Mouse (Mus musculus) stomach, postnatal 0 days (tissue): ENCODE measurements at regions not wholly inside any gene's neighbourhood (a gene's known extent, or its start where the extent isn't known, plus 50 kb on each side); places are given as distances from the start of the nearest gene placed in this dataset.

Experiments
- ATAC-seq: fragments of 200-750 bp; cut with Nextera tagmentation; 2 replicates; pipeline ENCODE4 v1.8.0; 2017; ENCODE audit not compliant: low FRiP score, low TSS enrichment
- DNase-seq: peaks from one replicate; pipeline ENCODE4 v3.0.0-alpha.2; 2016; ENCODE audit warnings: low spot score
- H3K27ac ChIP-seq: fragments of 300-500 bp; sonication (generic); replicated peaks from 2 replicates; pipeline ENCODE4 v1.5.1; 2014; ENCODE audit warnings: mild to moderate bottlenecking, control low read depth
- H3K27me3 ChIP-seq: fragments of 300-500 bp; sonication (generic); 2 replicates; pipeline ENCODE4 v1.6.1; 2014; ENCODE audit warnings: low read length; ENCODE audit not compliant: control insufficient read depth, insufficient read depth
- H3K36me3 ChIP-seq: fragments of 300-500 bp; sonication (generic); 2 replicates; pipeline ENCODE4 v1.6.1; 2014; ENCODE audit warnings: low read length, mixed read lengths; ENCODE audit not compliant: control insufficient read depth, insufficient read depth
- H3K4me1 ChIP-seq: fragments of 300-500 bp; sonication (generic); replicated peaks from 2 replicates; pipeline ENCODE4 v1.6.1; 2014; ENCODE audit warnings: antibody characterized with exemption; ENCODE audit not compliant: control insufficient read depth, insufficient read depth
- H3K4me2 ChIP-seq: fragments of 300-500 bp; sonication (generic); replicated peaks from 2 replicates; pipeline ENCODE4 v1.6.1; 2014; ENCODE audit warnings: low read depth, mild to moderate bottlenecking, control low read depth, moderate library complexity
- H3K4me3 ChIP-seq: fragments of 300-500 bp; sonication (generic); 2 replicates; pipeline ENCODE4 v1.5.1; 2014; ENCODE audit warnings: low read depth, low read length, control low read depth
- H3K9ac ChIP-seq: fragments of 300-500 bp; sonication (generic); 2 replicates; pipeline ENCODE4 v1.6.1; 2014; ENCODE audit warnings: mild to moderate bottlenecking, low read length, control low read depth, mixed read lengths
- H3K9me3 ChIP-seq: fragments of 300-500 bp; sonication (generic); 2 replicates; pipeline ENCODE4 v1.6.1; 2016; ENCODE audit warnings: low read length; ENCODE audit not compliant: control insufficient read depth
- CTCF ChIP-seq: IDR thresholded peaks from 2 replicates; pipeline ENCODE4 v1.5.1; 2016; ENCODE audit warnings: antibody characterized with exemption, low read depth, mild to moderate bottlenecking, moderate library complexity
- EP300 ChIP-seq: optimal IDR thresholded peaks from 2 replicates; pipeline ENCODE3; 2016; ENCODE audit warnings: antibody characterized with exemption
- WGBS: fragments of 180-500 bp; shearing (Covaris S2); extraction: QIAGEN DNeasy Blood & Tissue Kit; methylation state at CpG from one replicate; pipeline ENCODE4 v1.1.7; 2014; 5-methylcytosine and 5-hydroxymethylcytosine counted together

GRCm38 (mm10) chr13:57316211-57317005, 420.6 kb upstream of the Trpc7 start:
- Histone ChIP-seq H3K27me3 (no peaks in the 10 kb centered on the region), H3K9ac (no peak overlapping the region), H3K4me3 (no peak overlapping the region), H3K4me2 (no peak overlapping the region), H3K4me1 (no peaks in the 10 kb centered on the region), H3K27ac (no peak overlapping the region), H3K36me3 (no peaks in the 10 kb centered on the region), H3K9me3 (no peaks in the 10 kb centered on the region)
- ATAC-seq (no peak; the same call in 1 of the 2 replicates), DNase-seq (no peak)
- WGBS: 40% methylated on average over 11 of the region's 11 CpGs
- TF ChIP-seq EP300 (no peak), CTCF (0 out of 2 replicates have a peak, but pooled peaks have one; percentile 1)

- Histone ChIP-seq H3K27me3 (no peaks in the 10 kb centered on the region), H3K4me1 (no peaks in the 10 kb centered on the region), H3K4me3 (no peak overlapping the region), H3K4me2 (no peak overlapping the region), H3K9me3 (no peaks in the 10 kb centered on the region), H3K9ac (no peak overlapping the region), H3K27ac (no peak overlapping the region), H3K36me3 (no peaks in the 10 kb centered on the region)
- WGBS: 49% methylated on average over 9 of the region's 9 CpGs
- no peak for DNase-seq
- ATAC-seq: no peak
- TF ChIP-seq CTCF (no peak), EP300 (no peak)
These were observed 418.7 kb upstream of the Trpc7 start for GRCm38 (mm10) chr13:57314512-57314911.

GRCm38 (mm10) chr13:57313731-57314130, 417.9 kb upstream of the Trpc7 start:
- ATAC-seq (no peak), DNase-seq (no peak)
- Histone ChIP-seq H3K9ac (no peak overlapping the region), H3K4me1 (no peaks in the 10 kb centered on the region), H3K4me3 (no peak overlapping the region), H3K4me2 (no peak overlapping the region), H3K9me3 (no peaks in the 10 kb centered on the region), H3K27me3 (no peaks in the 10 kb centered on the region), H3K27ac (no peak overlapping the region), H3K36me3 (no peaks in the 10 kb centered on the region)
- WGBS: 36% methylated on average over 2 of the region's 2 CpGs
- no peak for TF ChIP-seq EP300
- TF ChIP-seq CTCF: no peak

- no peaks in the 10 kb centered on the region for H3K36me3 ChIP-seq
- TF ChIP-seq CTCF: no peak
- DNase-seq (no peak), ATAC-seq (no peak)
- H3K4me2 ChIP-seq: no peak overlapping the region
- WGBS: 49% methylated on average over 2 of the region's 2 CpGs
- H3K27me3 ChIP-seq: no peaks in the 10 kb centered on the region
- H3K4me3 ChIP-seq: no peak overlapping the region
- no peak overlapping the region for H3K27ac ChIP-seq
- H3K4me1 ChIP-seq: no peaks in the 10 kb centered on the region
- no peak overlapping the region for H3K9ac ChIP-seq
- no peaks in the 10 kb centered on the region for H3K9me3 ChIP-seq
These were observed 415.4 kb upstream of the Trpc7 start for GRCm38 (mm10) chr13:57311235-57311634.

GRCm38 (mm10) chr13:57309618-57310017, 413.8 kb upstream of the Trpc7 start:
- no peaks in the 10 kb centered on the region for H3K4me1 ChIP-seq
- no peak for ATAC-seq
- WGBS: 82% methylated on average over 4 of the region's 4 CpGs

More at GRCm38 (mm10) chr13:57309618-57310017, 413.8 kb upstream of the Trpc7 start:
- TF ChIP-seq CTCF (peak; percentile 32; the same call in 1 of the 2 replicates), EP300 (no peak)
- no peaks in the 10 kb centered on the region for H3K36me3 ChIP-seq
- H3K4me2 ChIP-seq: no peak overlapping the region
- H3K27ac ChIP-seq: no peak overlapping the region
- H3K9me3 ChIP-seq: no peaks in the 10 kb centered on the region
- no peaks in the 10 kb centered on the region for H3K27me3 ChIP-seq
- H3K9ac ChIP-seq: no peak overlapping the region
- no peak for DNase-seq
- H3K4me3 ChIP-seq: no peak overlapping the region
